Mouse (Mus musculus) CD8-positive naive resting alpha-beta T cell, adult 57 days (primary cell): ENCODE results near the gene Nrip2. TPM values are rescaled to one million over a fixed set of nuclear protein-coding genes. Genes with fewer than 3 reads are reported as not detected.

Experiments
- total RNA-seq: library from RNA; stranded (reverse); gene quantifications from one replicate; pipeline ENCODE4 v1.2.4, GENCODE M21; 2023

The Nrip2 gene
- total RNA-seq, result not detected

DNA sequence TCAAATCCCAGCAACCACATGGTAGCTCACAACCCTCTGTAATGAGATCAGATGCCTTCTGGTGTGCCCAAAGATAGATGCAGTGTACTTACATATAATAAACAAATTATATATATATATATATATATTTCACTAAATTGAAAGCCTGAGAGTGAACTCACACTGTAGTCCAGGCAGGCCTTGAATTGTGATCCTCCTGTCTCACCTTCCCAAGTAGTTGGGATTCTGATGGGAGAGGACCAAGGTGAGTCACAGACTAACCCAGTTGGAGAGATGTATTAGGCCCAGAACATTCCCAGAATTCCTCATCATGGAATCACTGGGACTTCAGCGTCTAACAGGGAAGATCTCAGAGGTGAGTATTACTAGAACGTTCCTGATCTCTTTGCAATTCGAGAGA, at the start of gene Nrip2:
TSS of gene Nrip2 (plus strand) at position 301 of the 400 bp plus-strand sequence.

DNA sequence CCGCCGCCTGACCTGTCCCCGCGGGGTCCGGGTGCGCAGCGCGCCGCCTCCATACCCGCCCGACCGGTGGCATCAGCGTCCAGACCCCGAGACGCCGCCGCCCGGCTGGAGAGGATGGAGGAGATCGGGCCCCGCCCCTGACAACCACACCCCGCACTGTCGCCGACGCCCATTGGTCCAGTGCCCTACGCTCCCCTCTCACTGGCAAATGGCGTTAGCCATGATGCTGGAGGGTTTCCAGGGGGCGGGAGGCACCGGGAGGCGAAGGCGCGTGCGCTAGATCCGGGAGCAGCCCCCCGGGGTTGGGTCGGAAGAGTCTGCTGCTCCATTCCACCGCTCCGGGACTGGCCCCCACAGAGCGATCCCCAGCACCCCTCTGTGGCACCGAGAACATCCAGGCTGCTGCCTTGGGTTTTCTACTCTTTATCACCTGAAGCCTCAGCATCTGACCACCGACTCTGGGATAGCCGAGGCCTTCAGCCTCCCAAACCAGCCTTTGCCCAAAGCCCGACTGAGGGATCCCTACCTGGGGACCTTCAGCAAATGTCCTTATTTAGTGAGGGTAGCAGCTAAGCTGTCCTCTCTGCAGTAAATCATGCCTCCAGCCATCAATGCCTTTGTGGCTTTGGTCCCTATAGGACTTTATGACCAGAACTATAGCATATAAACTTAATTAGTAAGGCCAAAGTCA, 43.2 kb upstream of the Nrip2 start, which contains the start of gene Tulp3:
TSS of gene Tulp3 (minus strand) at position 126 of the 691 bp plus-strand sequence.

DNA sequence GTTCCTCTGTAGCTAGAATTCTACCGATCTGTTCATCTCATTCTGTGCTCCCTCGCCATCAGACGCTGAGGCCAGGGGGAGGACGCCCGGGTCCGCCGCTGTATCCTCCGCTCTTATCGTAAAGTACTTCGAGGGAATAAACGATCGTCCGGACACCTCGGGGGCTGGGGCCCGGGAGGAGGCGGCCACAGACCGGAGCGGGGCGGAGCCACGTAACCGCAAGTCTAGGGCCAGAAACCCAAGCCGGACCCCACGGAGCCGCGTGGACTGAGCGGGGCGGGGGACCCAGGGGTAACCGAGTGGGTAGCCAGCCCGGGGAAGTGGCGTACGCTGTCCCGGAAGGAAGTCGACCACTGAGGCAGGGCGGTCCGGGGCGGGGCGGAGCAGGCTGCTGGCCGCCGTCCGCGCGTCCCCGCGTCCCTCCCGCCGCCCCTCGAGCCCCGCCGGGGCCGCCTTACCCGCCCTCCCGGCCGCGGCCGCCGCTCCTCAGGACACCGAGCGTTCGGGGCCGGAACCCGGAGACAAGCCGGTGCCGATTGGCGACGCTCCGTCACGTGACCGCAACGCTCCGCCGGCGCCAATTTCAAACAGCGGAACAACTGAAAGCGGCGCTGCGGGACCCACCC, 36.6 kb upstream of the Nrip2 start, which contains the start of the genes Rhno1 and Foxm1:
TSS of gene Rhno1 (minus strand) at position 531 of the 626 bp plus-strand sequence.
TSS of gene Foxm1 (plus strand) at position 587 of the 626 bp plus-strand sequence.

DNA sequence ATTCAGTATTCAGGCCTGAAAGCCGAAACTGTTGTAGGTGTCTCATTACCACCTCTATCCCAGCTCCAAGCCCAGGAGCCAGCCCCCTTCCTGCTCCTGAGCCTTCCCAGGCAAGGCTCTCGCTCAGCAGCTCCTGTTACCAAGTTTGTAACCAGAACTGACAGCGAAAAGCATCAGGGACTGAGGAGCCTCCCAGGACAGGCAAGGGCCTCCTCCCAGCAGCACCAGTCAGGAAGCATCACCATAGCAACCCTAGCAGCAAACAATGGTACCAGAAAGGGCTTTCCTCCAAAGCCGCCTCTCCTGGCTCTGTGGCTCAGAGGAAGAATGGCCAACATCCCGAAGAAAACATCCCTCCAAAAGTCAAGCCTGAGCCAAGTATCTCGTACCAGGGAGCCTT, 23.9 kb upstream of the Nrip2 start, which contains the start of the genes Tex52 and Gm44596:
TSS of gene Tex52 (plus strand) at position 265 of the 400 bp plus-strand sequence.
TSS of gene Gm44596 (plus strand) at position 312 of the 400 bp plus-strand sequence.

DNA sequence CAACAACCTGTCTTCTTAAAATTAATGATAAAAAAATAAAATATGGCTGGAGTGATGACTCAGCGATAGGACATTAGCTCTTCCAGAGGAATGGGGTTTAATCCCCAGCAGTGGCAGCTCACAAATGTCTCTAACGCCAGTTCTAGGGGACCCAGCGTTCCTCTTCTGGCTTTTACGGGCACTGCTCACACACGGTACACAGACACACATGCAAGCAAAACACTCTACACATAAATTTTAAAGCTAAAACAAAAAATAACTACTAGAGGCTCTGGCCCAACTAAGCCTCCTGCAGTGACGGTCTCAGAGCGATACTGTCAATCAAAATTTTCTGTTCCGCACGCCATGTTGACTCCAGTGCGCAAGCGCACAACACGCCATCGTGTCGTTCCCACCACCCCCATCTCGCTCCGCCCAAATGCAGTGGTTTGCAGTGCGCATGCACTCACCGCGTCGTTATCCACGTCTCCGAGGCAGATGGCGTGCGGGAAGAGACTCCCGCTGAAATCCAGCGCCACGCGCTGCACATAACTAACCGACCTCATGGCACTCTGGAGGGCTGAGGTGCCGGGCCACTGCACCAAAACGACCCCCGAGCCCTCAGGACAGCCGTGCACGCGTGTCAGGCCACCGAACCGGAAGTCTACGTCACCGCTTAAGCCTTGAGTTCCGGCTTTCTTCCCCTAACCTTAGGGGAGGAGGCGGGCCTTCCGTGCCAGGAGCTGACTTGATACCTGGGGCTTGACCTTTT, 25.3 kb downstream of the Nrip2 start, which contains the start of gene Itfg2:
TSS of gene Itfg2 (minus strand) at position 663 of the 751 bp plus-strand sequence.

DNA sequence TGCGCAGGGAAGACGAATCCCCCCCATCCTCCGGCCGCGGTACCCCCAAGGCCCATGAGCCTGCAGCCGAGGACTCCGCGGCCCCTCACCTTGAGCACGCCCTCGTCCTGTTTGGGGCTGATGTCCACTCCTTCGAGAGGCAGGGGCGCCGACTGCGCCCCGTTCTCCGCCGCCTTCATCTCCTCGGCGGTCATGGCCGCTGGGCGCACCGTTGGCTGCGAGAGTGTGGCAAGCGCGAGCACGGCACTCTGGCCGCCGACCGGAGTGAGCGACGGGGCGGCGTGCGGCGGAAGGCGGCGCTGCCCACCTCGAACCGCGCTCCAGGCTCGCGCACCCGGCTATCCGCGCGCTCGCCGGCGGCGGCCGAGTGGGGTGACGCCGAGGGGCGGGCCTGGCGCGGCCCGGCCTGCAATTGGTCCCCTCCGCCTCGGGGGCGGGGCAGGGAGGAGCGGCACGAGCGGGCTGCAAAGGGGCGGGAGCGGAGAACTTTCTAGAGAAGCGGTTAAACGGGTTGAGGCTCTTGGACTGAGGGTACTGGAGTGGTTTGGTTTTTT, 39.3 kb downstream of the Nrip2 start, which contains the start of gene Fkbp4:
TSS of gene Fkbp4 (minus strand) at position 361 of the 554 bp plus-strand sequence.

Other genes with a start within 250 kb of the Nrip2 start
- gene Tead4, start 98.5 kb upstream of the Nrip2 start, total RNA-seq, result not detected
- gene Tulp3, start 43.4 kb upstream of the Nrip2 start, total RNA-seq, result 10.3 TPM
- gene Rhno1, start 36.4 kb upstream of the Nrip2 start, total RNA-seq, result 41.6 TPM
- gene Foxm1, start 36.3 kb upstream of the Nrip2 start, total RNA-seq, result 7.1 TPM
- not detected for gene Tex52, start 23.8 kb upstream of the Nrip2 start, total RNA-seq
- gene Gm44596, start 23.8 kb upstream of the Nrip2 start, total RNA-seq, result not detected
- 59.7 TPM for gene Itfg2, start 25.6 kb downstream of the Nrip2 start, total RNA-seq
- gene Fkbp4, start 39.4 kb downstream of the Nrip2 start, total RNA-seq, result 89.4 TPM
- not detected for gene Pzp, start 127.4 kb downstream of the Nrip2 start, total RNA-seq
- gene A2ml1, start 182.3 kb downstream of the Nrip2 start, total RNA-seq, result not detected
- not detected for gene Klrb1a, start 224.2 kb downstream of the Nrip2 start, total RNA-seq